Mouse (Mus musculus) 3T3-L1 (cell line): ENCODE measurements at regions not wholly inside any gene's neighbourhood (a gene's known extent, or its start where the extent isn't known, plus 50 kb on each side); places are given as distances from the start of the nearest gene placed in this dataset.

Source experiments
- DNase-seq: peaks from one replicate; pipeline ENCODE4 v3.0.0-alpha.2; 2015; ENCODE audit warnings: low read depth, low spot score

- no peak for DNase-seq
Observed at GRCm38 (mm10) chr4:71663397-71663796, 94.4 kb downstream of the Gm11232 start.

- no peak for DNase-seq
Observed at GRCm38 (mm10) chr4:71640521-71640920, 117.2 kb downstream of the Gm11232 start.

- DNase-seq = no peak
Observed at GRCm38 (mm10) chr4:71627088-71627487, 130.7 kb downstream of the Gm11232 start.

GRCm38 (mm10) chr4:71626626-71627025, 131.1 kb downstream of the Gm11232 start:
- DNase-seq = no peak

GRCm38 (mm10) chr4:71624771-71625170, 133.0 kb downstream of the Gm11232 start:
- no peak for DNase-seq

- DNase-seq = no peak
Observed at GRCm38 (mm10) chr4:71613720-71614119, 144.0 kb downstream of the Gm11232 start.

- no peak for DNase-seq
Observed at GRCm38 (mm10) chr4:71585880-71586279, 171.9 kb downstream of the Gm11232 start.

- no peak for DNase-seq
Observed at GRCm38 (mm10) chr4:71560656-71561055, 197.1 kb downstream of the Gm11232 start.

- DNase-seq = no peak
Observed at GRCm38 (mm10) chr4:71539200-71539599, 218.6 kb downstream of the Gm11232 start.

GRCm38 (mm10) chr4:71537971-71538370, 219.8 kb downstream of the Gm11232 start:
- DNase-seq = no peak

GRCm38 (mm10) chr4:71524255-71524970, 233.4 kb downstream of the Gm11232 start:
- no peak for DNase-seq

GRCm38 (mm10) chr4:71520751-71521150, 237.0 kb downstream of the Gm11232 start:
- no peak for DNase-seq

- DNase-seq = no peak
Observed at GRCm38 (mm10) chr4:71517921-71518404, 239.8 kb downstream of the Gm11232 start.

GRCm38 (mm10) chr4:71506911-71507310, 250.9 kb downstream of the Gm11232 start:
- DNase-seq = no peak

GRCm38 (mm10) chr4:71489788-71490187, 268.0 kb downstream of the Gm11232 start:
- no peak for DNase-seq

- no peak for DNase-seq
Observed at GRCm38 (mm10) chr4:71488663-71489161, 269.1 kb downstream of the Gm11232 start.

GRCm38 (mm10) chr4:71488059-71488458, 269.7 kb downstream of the Gm11232 start:
- DNase-seq = no peak

- DNase-seq = no peak
Observed at GRCm38 (mm10) chr4:71480960-71481359, 276.8 kb downstream of the Gm11232 start.

GRCm38 (mm10) chr4:71470580-71470979, 287.2 kb downstream of the Gm11232 start:
- DNase-seq = no peak

GRCm38 (mm10) chr4:71454811-71455210, 303.0 kb downstream of the Gm11232 start:
- no peak for DNase-seq

- DNase-seq = no peak
Observed at GRCm38 (mm10) chr4:71453499-71453898, 304.3 kb downstream of the Gm11232 start.

- DNase-seq = no peak
Observed at GRCm38 (mm10) chr4:71446461-71446860, 311.3 kb downstream of the Gm11232 start.

GRCm38 (mm10) chr4:71431245-71431929, 326.4 kb downstream of the Gm11232 start:
- no peak for DNase-seq
